ENCODE assay signal across 8 mouse cellular contexts in the genomic region with DNA sequence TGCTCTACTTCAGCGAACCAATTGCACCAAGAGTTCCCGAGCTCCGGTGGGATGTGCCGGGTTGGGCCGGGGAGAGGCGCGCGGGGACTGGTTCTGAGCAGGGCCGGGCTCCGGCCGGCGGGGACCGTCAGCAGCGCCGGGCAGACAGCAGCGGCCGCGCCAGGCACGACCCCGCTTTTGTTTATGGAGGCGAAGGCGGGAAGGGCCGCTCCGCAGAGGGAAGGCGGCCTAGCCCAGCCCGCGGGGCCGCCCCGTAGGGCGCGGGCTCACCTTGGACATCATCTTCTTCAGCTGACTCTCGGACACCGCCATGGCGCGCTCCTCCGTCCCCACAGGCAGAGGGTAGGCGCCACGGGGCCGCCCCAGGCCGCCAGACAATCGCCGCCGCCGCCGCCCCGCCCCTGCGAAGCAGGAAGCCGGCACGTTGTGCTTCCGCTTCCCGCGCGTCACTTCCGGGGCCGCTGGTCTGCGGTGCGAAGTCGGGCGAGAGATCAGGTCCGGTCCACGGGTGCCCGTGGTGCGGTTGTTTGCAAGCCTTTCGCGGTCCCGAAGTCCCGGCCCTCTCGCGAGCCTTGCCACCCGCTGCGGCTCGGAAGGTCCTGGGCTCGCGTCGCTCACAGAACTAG. TPM values are rescaled to one million over a fixed set of nuclear protein-coding genes. Genes with fewer than 3 reads are reported as not detected.
DNase-seq lines count a peak whose midpoint lies in the region; ATAC-seq and TF ChIP-seq lines count a peak whose summit lies in the region.

Tsg101 (minus strand) TSS at position 419 of the 626 bp plus-strand sequence.

- DNase-seq in G1E (ENCODE audit: low spot score) = peak; percentile 79
- DNase-seq in cerebellum, adult 18-20 months = peak; percentile 94 to 95
- peak; percentile 91 for DNase-seq in forebrain, postnatal 0 days
- peak; percentile 94 for DNase-seq in heart, postnatal 4 days
- peak; percentile 81 to 88 for DNase-seq in layer of hippocampus, adult 8-10 months (ENCODE audit: low spot score in 2 of 2)
- DNase-seq in ovary, adult 18-20 months (ENCODE audit: low spot score) = peak; percentile 82
- DNase-seq in thymus, postnatal 0 days (ENCODE audit: low spot score) = peak; percentile 90

- no peaks in the 10 kb centered on the region for H3K9me3 ChIP-seq in G1E (replicated peaks)
- H3K9me3 ChIP-seq in forebrain, postnatal 0 days (ENCODE audit: low read length) = no peaks in the 10 kb centered on the region
- no peaks in the 10 kb centered on the region for H3K9me3 ChIP-seq in lung, embryonic 15.5 days

- no peaks in the 10 kb centered on the region for H3K27me3 ChIP-seq in G1E (ENCODE audit: insufficient read depth, low read length)
- H3K27me3 ChIP-seq in forebrain, postnatal 0 days (ENCODE audit: insufficient read depth, low read length) = no peaks in the 10 kb centered on the region
- no peaks in the 10 kb centered on the region for H3K27me3 ChIP-seq in lung, embryonic 15.5 days

- peaks cover 35% of the 10 kb centered on the region for H3K36me3 ChIP-seq in G1E (replicated peaks)
- H3K36me3 ChIP-seq in forebrain, postnatal 0 days (ENCODE audit: insufficient read depth) = no peaks in the 10 kb centered on the region
- H3K36me3 ChIP-seq in lung, embryonic 15.5 days = peaks cover 3% of the 10 kb centered on the region; the same call in 1 of the 2 replicates

- ATAC-seq in G1E (ENCODE audit: extremely low read depth, insufficient number of reproducible peaks, low FRiP score, poor library complexity, severe bottlenecking) = peak; percentile 80
- peak; percentile 97 for ATAC-seq in forebrain, postnatal 0 days
- peak; percentile 96 for ATAC-seq in lung, embryonic 15.5 days (ENCODE audit: borderline replicate concordance, extremely low read depth, low FRiP score, low TSS enrichment)

- peak within 1 kb of the TSS; percentile 84 for H3K4me3 ChIP-seq in G1E (ENCODE audit: low read depth, low read length)
- peak within 1 kb of the TSS; percentile 87 for H3K4me3 ChIP-seq in forebrain, postnatal 0 days (ENCODE audit: low read depth, low read length)
- peak within 1 kb of the TSS; percentile 75 for H3K4me3 ChIP-seq in lung, embryonic 15.5 days

- 2% methylated on average over 73 of the region's 75 CpGs for WGBS in forebrain, postnatal 0 days
- WGBS in lung, embryonic 15.5 days = under 1% methylated on average over 75 of the region's 75 CpGs

- TF ChIP-seq CTCF in G1E (IDR thresholded peaks at IDR 0.05; ENCODE audit: low read depth, low read length) = no peak
- peak; percentile 30; the same call in 1 of the 2 replicates for TF ChIP-seq CTCF in forebrain, postnatal 0 days (IDR thresholded peaks at IDR 0.05; ENCODE audit: low read depth)

- H3K4me1 ChIP-seq in G1E (ENCODE audit: insufficient read depth, low read depth, low read length) = peaks cover 29% of the 10 kb centered on the region
- H3K4me1 ChIP-seq in forebrain, postnatal 0 days (ENCODE audit: insufficient read depth) = peaks cover 19% of the 10 kb centered on the region
- H3K4me1 ChIP-seq in lung, embryonic 15.5 days = peaks cover 37% of the 10 kb centered on the region

- H3K9ac ChIP-seq in forebrain, postnatal 0 days = peak within 1 kb of the TSS; percentile 89
- peak within 1 kb of the TSS; percentile 94 for H3K9ac ChIP-seq in lung, embryonic 15.5 days

- H3K4me2 ChIP-seq in forebrain, postnatal 0 days (ENCODE audit: low read depth) = peak within 1 kb of the TSS; percentile 66
- H3K4me2 ChIP-seq in lung, embryonic 15.5 days = peak within 1 kb of the TSS; percentile 70

- H3K27ac ChIP-seq in forebrain, postnatal 0 days (ENCODE audit: low read depth, low read length) = peak within 1 kb of the TSS; percentile 93
- H3K27ac ChIP-seq in lung, embryonic 15.5 days = peak within 1 kb of the TSS; percentile 98

RNA-seq across cellular contexts. Expression of gene Tsg101, which starts in this region (rescaled TPM):
- total RNA-seq in G1E (2014; fragmentation: Nextera tagmentation) (166 and 220 TPM in 2 replicates), G1E (2017) (39.9 and 42.9 TPM in 2 replicates)
- 50.9 and 53.3 TPM in 2 replicates for polyA plus RNA-seq in G1E (2012)
- 143 and 147 TPM in 2 replicates for total RNA-seq in forebrain, postnatal 0 days (2014; rRNA removed)
- 384 and 404 TPM in 2 replicates for polyA plus RNA-seq in forebrain, postnatal 0 days (2015; fragmentation: Nextera tagmentation; extraction: Ambion mirVana)
- 10 to 100 TPM; 87.5 to 92.4 TPM for total RNA-seq in heart, postnatal 4 days (2021)
- 10 to 100 TPM; 60.2 to 74.6 (median 67.6) TPM for total RNA-seq in layer of hippocampus, adult 8-10 months (2022)
- 157 and 163 TPM in 2 replicates for polyA plus RNA-seq in lung, embryonic 15.5 days (2015; fragmentation: Nextera tagmentation; extraction: Ambion mirVana)
- 145 and 152 TPM in 2 replicates for polyA plus RNA-seq in thymus, postnatal 0 days (2015; fragmentation: Nextera tagmentation; extraction: Ambion mirVana)

Comparison
In these comparisons a context has a peak if more than half of its experiments do, and no peak if none do; other contexts are left out.
1. Peak in every context shown above with its lines: DNase-seq, ATAC-seq, H3K4me3 ChIP-seq and H3K27ac ChIP-seq.